Mouse (Mus musculus) liver, adult 2 months (tissue): ENCODE results near the gene Abcb9.

Source experiments
- CTCF ChIP-seq: fragments of 200-500 bp; IDR thresholded peaks from 2 replicates; pipeline ENCODE4 v1.5.1; 2011; ENCODE audit warnings: low read depth, low read length, control low read depth
- POLR2A ChIP-seq: fragments of 200-500 bp; IDR thresholded peaks from 2 replicates; pipeline ENCODE4 v1.6.1; 2011; ENCODE audit warnings: low read length, control low read depth; ENCODE audit not compliant: insufficient read depth; ENCODE audit errors: extremely low read depth

- no peak for TF ChIP-seq POLR2A
- TF ChIP-seq CTCF, result no peak
These were observed 35.9 kb downstream of the Abcb9 start for GRCm38 (mm10) chr5:124059677-124060076.
